Mouse (Mus musculus): ENCODE data around the gene Ppp4r3b. TPM values are rescaled to one million over a fixed set of nuclear protein-coding genes. Genes with fewer than 3 reads are reported as not detected.

The Ppp4r3b gene
- polyA plus RNA-seq, 1 experiment from 2014 or later, result 126 TPM

DNA sequence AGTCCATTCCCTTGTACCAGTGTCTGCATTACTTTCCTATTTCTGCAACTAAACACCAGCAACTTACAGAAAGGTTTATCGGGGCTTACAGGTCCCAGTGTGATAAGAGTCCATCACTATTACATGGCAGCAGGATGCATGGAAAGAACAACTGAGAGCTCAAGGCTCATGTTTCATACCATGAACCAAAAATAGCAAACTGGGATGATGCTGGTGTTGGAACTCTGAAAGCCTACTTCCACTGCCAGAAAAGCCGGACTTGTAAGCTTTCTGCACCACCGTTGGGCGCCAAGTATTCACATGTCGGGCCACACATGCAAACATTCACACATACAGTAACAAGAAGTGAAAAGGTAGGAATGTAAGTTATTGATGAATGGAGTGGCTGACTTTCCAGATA is 9.1 kb downstream of the Ppp4r3b start:
- H3K4me1 ChIP-seq, result no peaks in the 10 kb centered on the region
- H3K9ac ChIP-seq (replicated peaks), result no peak overlapping the region
- ATAC-seq (ENCODE audit: low FRiP score, low read depth), result no peak
- no peak overlapping the region for H3K27ac ChIP-seq (replicated peaks)
- H3K36me3 ChIP-seq, result peaks cover 26% of the 10 kb centered on the region
- H3K4me2 ChIP-seq (replicated peaks), result no peak overlapping the region
- H3K4me3 ChIP-seq, result no peak overlapping the region
- H3K27me3 ChIP-seq, result no peaks in the 10 kb centered on the region
- H3K9me3 ChIP-seq, result no peaks in the 10 kb centered on the region
- 97% methylated on average over 5 of the region's 5 CpGs for WGBS

DNA sequence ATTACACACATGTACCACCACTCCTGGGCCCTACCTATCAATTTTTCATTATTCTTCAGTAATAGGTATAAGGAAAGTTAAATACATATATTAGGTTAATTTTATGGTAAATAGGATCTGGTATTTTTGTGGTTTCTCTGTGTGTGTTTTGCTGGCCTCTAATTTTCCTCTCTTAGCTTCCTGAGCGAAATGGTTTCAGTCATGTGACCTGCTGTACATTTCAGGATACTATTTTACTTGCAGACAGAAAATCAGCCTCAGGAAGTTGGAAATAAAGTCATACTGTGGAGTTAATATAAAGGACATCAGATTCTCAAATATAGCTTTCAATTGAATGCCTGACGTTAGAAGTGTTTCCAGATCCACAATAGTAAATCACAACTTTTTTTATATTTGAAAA is 16.3 kb downstream of the Ppp4r3b start:
- Histone ChIP-seq H3K27ac (replicated peaks) (no peak overlapping the region), H3K4me2 (replicated peaks) (no peak overlapping the region), H3K4me3 (no peak overlapping the region), H3K4me1 (no peaks in the 10 kb centered on the region), H3K9me3 (no peaks in the 10 kb centered on the region), H3K9ac (replicated peaks) (no peak overlapping the region), H3K27me3 (no peaks in the 10 kb centered on the region), H3K36me3 (peaks cover 22% of the 10 kb centered on the region)
- 91% methylated on average over 2 of the region's 2 CpGs for WGBS
- no peak for ATAC-seq (ENCODE audit: low FRiP score, low read depth)

DNA sequence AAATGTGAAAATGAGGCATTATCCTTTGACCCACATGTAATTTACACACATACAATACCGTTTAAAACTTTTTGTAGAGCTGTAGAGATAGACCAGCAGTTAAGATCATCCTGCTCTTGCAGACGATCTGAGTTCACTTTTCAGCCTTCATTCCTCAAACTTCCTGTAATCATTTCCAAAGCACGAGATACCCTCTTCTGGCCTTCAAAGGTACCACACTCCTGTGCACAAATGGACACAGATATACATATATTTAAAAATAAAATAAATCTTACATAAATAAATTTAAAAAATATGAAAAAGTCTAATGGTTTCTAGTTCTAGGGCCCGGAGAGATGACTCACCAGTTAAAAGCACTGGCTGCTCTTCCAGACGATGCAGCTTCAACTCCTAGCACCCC is 31.0 kb downstream of the Ppp4r3b start:
- Histone ChIP-seq H3K9me3 (no peaks in the 10 kb centered on the region), H3K9ac (replicated peaks) (no peak overlapping the region), H3K4me2 (replicated peaks) (no peak overlapping the region), H3K36me3 (peaks cover 27% of the 10 kb centered on the region), H3K4me1 (no peaks in the 10 kb centered on the region), H3K27ac (replicated peaks) (no peak overlapping the region), H3K27me3 (no peaks in the 10 kb centered on the region), H3K4me3 (no peak overlapping the region)
- no peak for ATAC-seq (ENCODE audit: low FRiP score, low read depth)
- WGBS, result 86% methylated on average over 5 of the region's 5 CpGs

DNA sequence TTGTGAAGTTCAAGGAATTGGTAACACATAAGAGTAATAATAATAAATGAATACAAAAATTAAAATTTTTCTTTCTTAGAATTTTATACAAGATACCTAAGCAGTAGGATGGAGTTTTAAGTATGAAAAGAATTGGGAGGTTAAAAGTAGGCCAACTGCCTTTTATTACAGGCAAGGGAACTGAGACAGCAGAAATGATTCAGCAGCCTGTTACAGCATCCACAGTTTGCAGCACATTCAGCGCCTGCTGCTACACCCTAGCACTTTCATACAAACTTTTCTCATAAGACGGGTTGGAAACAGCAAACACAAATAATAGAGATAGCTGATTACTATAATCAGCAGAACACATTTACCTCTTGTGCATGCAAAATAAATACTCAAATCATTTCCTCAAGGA is 37.1 kb downstream of the Ppp4r3b start:
- WGBS, result 94% methylated on average over 2 of the region's 2 CpGs
- Histone ChIP-seq H3K4me3 (no peak overlapping the region), H3K4me2 (replicated peaks) (no peak overlapping the region), H3K4me1 (no peaks in the 10 kb centered on the region), H3K36me3 (peaks cover 28% of the 10 kb centered on the region), H3K27me3 (no peaks in the 10 kb centered on the region), H3K9ac (replicated peaks) (no peak overlapping the region), H3K27ac (replicated peaks) (no peak overlapping the region), H3K9me3 (no peaks in the 10 kb centered on the region)
- no peak for ATAC-seq (ENCODE audit: low FRiP score, low read depth)

DNA sequence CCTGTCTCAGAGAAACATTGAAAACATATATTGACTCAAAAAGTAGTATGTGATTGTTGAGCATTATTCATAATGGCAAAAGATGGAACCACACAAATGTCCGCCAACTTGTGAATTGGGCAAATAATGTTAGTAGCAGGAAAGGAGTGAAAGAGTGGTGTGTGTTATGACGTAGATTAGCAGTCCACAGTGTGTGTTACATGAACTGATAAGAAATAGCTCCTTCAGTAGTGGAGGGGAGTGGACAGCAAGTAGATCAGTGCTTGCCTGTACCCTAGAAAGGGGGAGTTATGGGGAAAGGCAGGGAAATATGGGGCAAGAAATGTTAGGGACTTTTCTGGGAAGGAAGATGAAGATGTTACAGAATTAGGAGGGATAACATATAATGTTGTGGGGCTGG is 43.5 kb downstream of the Ppp4r3b start:
- WGBS, result 91% methylated on average over 2 of the region's 2 CpGs
- no peaks in the 10 kb centered on the region for H3K4me1 ChIP-seq
- no peak overlapping the region for H3K4me2 ChIP-seq (replicated peaks)
- H3K9ac ChIP-seq (replicated peaks), result no peak overlapping the region
- no peaks in the 10 kb centered on the region for H3K9me3 ChIP-seq
- peaks cover 66% of the 10 kb centered on the region for H3K36me3 ChIP-seq
- H3K4me3 ChIP-seq, result no peak overlapping the region
- ATAC-seq (ENCODE audit: low FRiP score, low read depth), result no peak
- no peak overlapping the region for H3K27ac ChIP-seq (replicated peaks)
- no peaks in the 10 kb centered on the region for H3K27me3 ChIP-seq

DNA sequence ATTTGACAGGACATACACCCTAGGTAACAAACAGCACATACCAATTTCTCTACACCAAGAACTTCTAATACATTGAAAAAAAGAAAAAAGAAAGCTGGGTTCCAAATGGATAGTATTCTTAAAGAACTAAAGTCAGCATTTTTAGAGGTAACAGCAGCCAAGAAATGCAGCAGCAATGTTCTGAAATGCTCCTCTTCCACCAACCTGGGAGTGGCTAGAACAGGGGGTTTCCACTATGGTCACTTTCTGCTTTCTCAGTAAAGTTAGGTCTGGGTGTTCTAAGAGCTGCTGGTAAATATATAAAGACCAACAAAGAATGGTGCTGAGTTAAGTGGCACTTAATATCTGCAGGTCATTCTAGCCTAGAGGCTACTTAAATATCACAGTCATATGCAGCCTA is 46.4 kb downstream of the Ppp4r3b start:
- no peak overlapping the region for H3K27ac ChIP-seq (replicated peaks)
- H3K27me3 ChIP-seq, result no peaks in the 10 kb centered on the region

DNA sequence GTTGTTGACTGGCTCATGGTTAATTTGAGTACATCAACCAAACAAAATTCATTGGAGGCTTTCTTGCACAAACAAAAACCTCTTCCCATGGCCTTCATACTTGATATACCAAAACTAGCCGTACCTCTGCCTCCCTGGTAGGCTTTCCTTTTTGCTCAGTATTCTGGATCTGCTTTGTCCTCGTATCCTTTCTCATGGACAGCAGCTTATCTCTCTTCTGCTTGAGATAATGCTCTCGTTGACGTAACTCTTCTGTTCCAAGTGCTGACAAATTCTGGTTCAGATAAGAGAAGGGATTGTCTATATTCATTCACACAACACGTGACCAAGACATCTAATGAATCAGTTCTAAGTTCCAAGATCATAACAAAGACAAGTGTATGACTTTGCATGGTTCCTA is 49.6 kb downstream of the Ppp4r3b start:
- H3K4me2 ChIP-seq (replicated peaks), result no peak overlapping the region
- H3K27ac ChIP-seq (replicated peaks), result no peak overlapping the region
- H3K4me1 ChIP-seq, result no peaks in the 10 kb centered on the region
- H3K36me3 ChIP-seq, result peaks cover 62% of the 10 kb centered on the region
- ATAC-seq (ENCODE audit: low FRiP score, low read depth), result no peak
- H3K27me3 ChIP-seq, result no peaks in the 10 kb centered on the region
- H3K9me3 ChIP-seq, result no peaks in the 10 kb centered on the region
- 90% methylated on average over 5 of the region's 5 CpGs for WGBS
- no peak overlapping the region for H3K9ac ChIP-seq (replicated peaks)
- H3K4me3 ChIP-seq, result no peak overlapping the region

More for the DNA sequence above, 46.4 kb downstream of the Ppp4r3b start:
- H3K4me1 ChIP-seq, result no peaks in the 10 kb centered on the region
- no peak overlapping the region for H3K9ac ChIP-seq (replicated peaks)
- H3K4me2 ChIP-seq (replicated peaks), result no peak overlapping the region
- ATAC-seq (ENCODE audit: low FRiP score, low read depth), result no peak
- H3K36me3 ChIP-seq, result peaks cover 75% of the 10 kb centered on the region
- H3K9me3 ChIP-seq, result no peaks in the 10 kb centered on the region
- H3K4me3 ChIP-seq, result no peak overlapping the region

DNA sequence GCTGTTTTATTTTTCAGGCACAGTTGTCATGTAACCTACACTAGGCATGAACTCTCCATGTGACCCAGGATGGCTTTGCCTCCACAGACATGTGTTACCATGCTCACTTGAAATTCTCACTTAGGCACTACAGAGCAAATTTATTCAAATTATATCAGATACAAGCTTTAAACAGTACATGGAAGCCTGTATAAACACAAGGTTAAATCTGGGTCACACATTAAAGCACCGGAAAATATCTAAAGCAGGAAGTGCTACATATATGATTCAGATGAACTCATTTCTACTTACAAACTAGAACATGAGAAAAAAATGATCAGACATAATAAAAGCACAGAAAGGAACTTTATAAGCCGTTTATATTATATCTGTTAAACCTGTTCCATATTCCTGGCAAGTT is 52.1 kb downstream of the Ppp4r3b start:
- no peaks in the 10 kb centered on the region for H3K27me3 ChIP-seq
- no peak for ATAC-seq (ENCODE audit: low FRiP score, low read depth)
- peaks cover 73% of the 10 kb centered on the region for H3K36me3 ChIP-seq
- H3K4me3 ChIP-seq, result no peak overlapping the region
- H3K4me1 ChIP-seq, result no peaks in the 10 kb centered on the region
- H3K27ac ChIP-seq (replicated peaks), result no peak overlapping the region
- 90% methylated on average over 2 of the region's 2 CpGs for WGBS
- no peaks in the 10 kb centered on the region for H3K9me3 ChIP-seq
- no peak overlapping the region for H3K4me2 ChIP-seq (replicated peaks)
- no peak overlapping the region for H3K9ac ChIP-seq (replicated peaks)

DNA sequence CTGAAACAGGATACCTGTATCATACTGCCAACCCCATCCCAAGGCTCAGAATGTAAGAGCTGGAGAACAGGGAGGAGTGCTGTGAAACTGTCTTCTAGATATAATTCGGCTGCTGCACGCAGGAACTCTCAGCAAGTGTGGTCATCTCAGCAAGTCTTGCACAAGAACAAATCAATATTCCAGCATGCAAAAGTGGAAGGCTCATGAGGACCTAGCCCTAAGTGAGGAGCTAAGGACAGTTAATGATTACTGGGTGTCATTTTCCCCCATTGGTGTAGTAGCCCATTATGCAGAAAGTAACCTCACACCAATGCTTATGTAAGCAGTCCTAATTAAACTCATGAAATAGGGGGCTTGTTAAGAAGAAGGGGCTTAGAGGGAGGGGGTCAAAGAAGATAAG is 56.3 kb downstream of the Ppp4r3b start:
- no peak overlapping the region for H3K9ac ChIP-seq (replicated peaks)
- H3K27me3 ChIP-seq, result no peaks in the 10 kb centered on the region
- no peaks in the 10 kb centered on the region for H3K4me1 ChIP-seq
- ATAC-seq (ENCODE audit: low FRiP score, low read depth), result no peak
- no peak overlapping the region for H3K27ac ChIP-seq (replicated peaks)
- 96% methylated on average over 2 of the region's 2 CpGs for WGBS
- H3K36me3 ChIP-seq, result peaks cover 55% of the 10 kb centered on the region
- H3K9me3 ChIP-seq, result no peaks in the 10 kb centered on the region
- H3K4me2 ChIP-seq (replicated peaks), result no peak overlapping the region
- no peak overlapping the region for H3K4me3 ChIP-seq

DNA sequence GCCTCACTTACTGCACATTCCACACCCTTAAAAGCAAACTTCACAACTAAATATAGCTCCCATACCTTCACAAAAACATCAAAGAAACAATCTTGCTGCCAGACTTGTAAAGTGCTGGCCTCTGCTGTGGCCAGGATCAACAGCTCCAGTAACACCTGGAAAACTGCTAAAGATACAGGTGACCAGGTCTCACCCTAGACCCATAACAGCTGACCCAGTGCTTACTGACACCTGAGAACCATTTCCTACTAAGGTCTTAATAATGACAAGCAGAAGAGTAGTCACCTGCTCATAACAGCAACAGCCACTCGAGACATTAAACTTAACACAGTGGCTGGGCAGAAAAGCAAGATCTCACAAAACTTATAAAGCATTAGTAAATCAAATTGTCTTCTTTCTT is 60.9 kb downstream of the Ppp4r3b start:
- Histone ChIP-seq H3K36me3 (peaks cover 32% of the 10 kb centered on the region), H3K27me3 (no peaks in the 10 kb centered on the region), H3K4me1 (no peaks in the 10 kb centered on the region), H3K9me3 (no peaks in the 10 kb centered on the region), H3K4me2 (replicated peaks) (no peak overlapping the region), H3K27ac (replicated peaks) (no peak overlapping the region), H3K4me3 (no peak overlapping the region), H3K9ac (replicated peaks) (no peak overlapping the region)
- whole genome bisulfite sequencing, result 94% methylated on average over 1 of the region's 1 CpGs
- no peak for ATAC-seq (ENCODE audit: low FRiP score, low read depth)

DNA sequence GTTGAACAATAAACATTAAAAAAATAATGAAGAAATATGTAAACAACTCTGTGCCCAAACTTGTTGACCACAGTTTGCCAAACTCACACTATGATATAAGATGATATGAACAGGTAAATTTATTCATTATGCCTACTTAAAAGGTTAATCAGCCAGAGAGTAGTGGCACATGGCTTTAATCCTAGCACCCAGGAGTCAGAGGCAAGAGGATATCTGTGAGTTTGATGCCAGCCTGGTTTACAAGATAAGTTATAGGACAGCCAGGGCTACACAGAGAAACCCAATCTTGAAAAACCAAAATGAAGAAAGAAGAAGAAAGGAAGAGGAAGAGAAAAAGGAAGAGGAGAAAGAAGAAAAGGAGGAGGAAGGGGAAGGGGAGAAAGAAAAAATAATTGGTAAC is 64.7 kb downstream of the Ppp4r3b start:
- Histone ChIP-seq H3K27ac (replicated peaks) (no peak overlapping the region), H3K9ac (replicated peaks) (no peak overlapping the region), H3K4me2 (replicated peaks) (no peak overlapping the region), H3K9me3 (no peaks in the 10 kb centered on the region), H3K4me1 (no peaks in the 10 kb centered on the region), H3K36me3 (peaks cover 20% of the 10 kb centered on the region), H3K27me3 (no peaks in the 10 kb centered on the region), H3K4me3 (no peak overlapping the region)
- no peak for ATAC-seq (ENCODE audit: low FRiP score, low read depth)

DNA sequence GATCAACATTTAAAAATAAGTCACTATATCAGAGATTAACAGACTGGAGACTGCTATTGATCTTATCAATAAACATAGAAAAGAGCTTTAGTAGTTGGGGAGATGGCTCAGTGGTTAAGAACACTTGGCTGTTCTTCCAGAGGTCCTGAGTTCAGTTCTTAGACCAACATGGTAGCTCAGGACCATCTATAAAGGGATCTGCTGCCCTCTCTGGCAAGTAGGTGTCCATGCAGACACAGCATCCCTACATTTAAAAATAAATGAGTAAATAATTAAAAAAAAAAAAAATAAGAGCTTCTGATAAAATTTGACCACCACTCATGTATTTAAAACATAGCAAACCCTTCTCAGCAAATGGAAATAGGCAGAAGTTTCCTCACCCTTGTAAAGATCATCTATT is 65.4 kb downstream of the Ppp4r3b start:
- no peak overlapping the region for H3K4me2 ChIP-seq (replicated peaks)
- H3K27ac ChIP-seq (replicated peaks), result no peak overlapping the region
- peaks cover 2% of the 10 kb centered on the region; the same call in 1 of the 2 replicates for H3K4me1 ChIP-seq
- ATAC-seq (ENCODE audit: low FRiP score, low read depth), result no peak
- no peaks in the 10 kb centered on the region for H3K9me3 ChIP-seq
- no peaks in the 10 kb centered on the region for H3K27me3 ChIP-seq
- H3K4me3 ChIP-seq, result no peak overlapping the region
- H3K36me3 ChIP-seq, result peaks cover 18% of the 10 kb centered on the region
- H3K9ac ChIP-seq (replicated peaks), result no peak overlapping the region

DNA sequence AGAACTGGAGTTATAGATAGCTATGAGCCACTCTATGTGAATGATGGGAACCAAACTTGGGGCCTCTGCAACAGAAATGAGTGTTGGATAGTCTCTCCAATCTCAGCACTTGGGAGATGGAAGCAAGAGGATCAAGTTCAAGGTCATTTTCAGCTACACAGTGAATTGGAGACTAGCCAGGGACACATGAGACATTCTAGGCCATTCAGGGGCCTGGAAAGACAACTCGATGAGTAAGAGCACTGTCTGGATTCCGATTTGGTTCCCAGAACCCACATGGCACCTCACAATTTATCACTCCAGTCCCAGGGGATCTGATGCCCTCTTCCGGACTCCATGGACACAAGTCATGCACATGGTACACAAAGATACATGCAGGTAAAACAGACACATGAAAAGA is 65.9 kb downstream of the Ppp4r3b start:
- H3K27ac ChIP-seq (replicated peaks), result no peak overlapping the region
- H3K9me3 ChIP-seq, result no peaks in the 10 kb centered on the region
- H3K4me1 ChIP-seq, result peaks cover 2% of the 10 kb centered on the region; the same call in 1 of the 2 replicates
- 96% methylated on average over 3 of the region's 3 CpGs for WGBS
- peaks cover 16% of the 10 kb centered on the region for H3K36me3 ChIP-seq
- no peaks in the 10 kb centered on the region for H3K27me3 ChIP-seq
- no peak overlapping the region for H3K9ac ChIP-seq (replicated peaks)
- no peak overlapping the region for H3K4me3 ChIP-seq
- ATAC-seq (ENCODE audit: low FRiP score, low read depth), result no peak
- H3K4me2 ChIP-seq (replicated peaks), result no peak overlapping the region

Measured in midbrain, embryonic 12.5 days (tissue).